Mouse (Mus musculus) mesoderm, embryonic 11.5 days (tissue): ENCODE results near the gene A830018L16Rik.
"Not testable (repeated sequence)": the region's sequence is repeated elsewhere in the genome, so short reads cannot be mapped to it uniquely, and the experiment has no call there.

Experiments used
- DNase-seq: peaks from one replicate; pipeline ENCODE4 v3.0.0-alpha.2; 2012; ENCODE audit warnings: low read depth, low spot score

Gene A830018L16Rik

DNA sequence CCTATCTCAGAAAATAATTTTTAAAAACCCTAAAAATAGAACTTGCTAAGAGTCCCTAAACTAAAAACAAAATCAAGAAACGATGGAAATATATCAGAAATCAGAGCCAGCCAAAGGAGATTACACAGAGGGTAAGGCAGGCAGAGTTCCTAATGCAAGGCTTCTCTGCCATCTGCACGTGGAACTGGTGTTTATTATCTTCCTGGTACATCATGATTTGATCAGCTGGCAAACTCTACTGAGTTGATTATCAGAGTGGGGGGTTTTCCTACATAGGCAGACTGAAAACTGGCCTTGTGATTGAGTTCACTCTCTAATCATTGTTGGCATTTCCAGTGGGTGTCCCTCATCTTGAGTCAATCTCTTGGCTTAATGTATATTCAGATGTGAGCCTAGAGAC is 583.7 kb downstream of the A830018L16Rik start:
- DNase-seq, result no peak

DNA sequence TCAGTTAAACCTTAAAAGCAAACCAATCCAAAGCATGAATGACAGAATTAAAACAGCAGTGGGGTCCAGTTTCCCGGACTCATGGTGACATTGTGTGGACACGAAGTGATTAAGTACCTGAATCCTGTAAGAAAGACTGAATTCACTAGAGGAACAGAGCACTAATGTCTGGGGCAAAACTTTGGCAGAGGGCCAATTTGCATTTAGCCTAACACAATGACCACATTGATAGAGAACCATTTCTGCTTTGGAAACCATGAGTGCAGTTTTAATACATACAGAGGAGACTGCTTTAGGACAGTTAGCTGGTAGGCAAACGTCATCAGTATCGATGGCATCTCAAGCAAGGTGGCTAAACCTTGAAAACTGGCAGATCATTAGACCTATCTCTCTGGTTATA is 586.7 kb downstream of the A830018L16Rik start:
- DNase-seq, result peak; percentile 86

DNA sequence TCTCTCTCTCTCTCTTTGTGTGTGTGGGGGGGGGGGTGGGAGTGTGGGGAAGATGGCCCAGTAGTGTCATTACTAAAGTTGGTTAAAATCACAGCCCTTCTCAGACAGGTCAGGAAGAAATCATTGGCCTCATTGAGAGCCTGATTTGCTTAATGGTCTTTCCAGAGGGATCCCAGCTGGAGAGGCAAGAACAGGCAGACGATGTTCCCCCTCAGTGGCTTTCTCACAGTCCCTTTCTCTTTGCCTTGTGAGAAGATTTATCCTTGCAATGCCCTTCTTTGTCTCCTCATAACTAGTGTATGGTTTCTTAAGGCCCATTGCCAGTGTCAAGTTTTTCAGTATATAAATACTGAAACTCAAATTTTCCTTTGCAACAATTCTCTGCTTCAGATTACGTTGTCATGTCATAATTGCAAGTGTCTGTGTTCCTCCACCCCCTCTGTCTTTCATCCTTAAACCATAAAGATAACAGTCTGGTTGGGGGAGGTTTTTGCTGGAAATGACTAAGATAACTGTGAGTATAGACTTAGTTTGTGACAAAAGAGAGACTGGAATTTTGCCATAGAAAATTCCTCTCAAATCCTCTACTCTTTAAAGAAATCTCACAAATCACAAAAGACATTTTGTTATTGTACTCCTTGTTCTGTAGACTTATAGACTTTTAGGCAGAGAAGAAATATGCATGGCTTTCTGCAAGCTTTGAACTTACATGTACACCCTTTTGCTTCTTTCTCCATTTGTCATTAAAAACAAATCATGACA is 595.1 kb downstream of the A830018L16Rik start:
- DNase-seq, result peak; percentile 21

DNA sequence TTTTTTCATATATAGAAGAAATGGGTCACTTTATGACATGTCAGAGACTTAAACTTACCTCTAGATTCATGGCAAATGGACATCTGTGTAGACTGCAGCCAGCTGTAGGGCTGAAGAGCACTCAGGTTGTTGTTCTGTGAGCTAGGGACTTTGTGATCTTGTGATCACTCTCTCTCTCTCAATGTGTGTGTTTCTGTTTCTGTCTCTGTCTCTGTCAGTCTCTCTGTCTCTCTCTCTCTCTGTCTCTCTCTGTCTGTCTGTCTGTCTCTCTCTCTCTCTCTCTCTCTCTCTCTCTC is 595.6 kb downstream of the A830018L16Rik start:
- no peak for DNase-seq

DNA sequence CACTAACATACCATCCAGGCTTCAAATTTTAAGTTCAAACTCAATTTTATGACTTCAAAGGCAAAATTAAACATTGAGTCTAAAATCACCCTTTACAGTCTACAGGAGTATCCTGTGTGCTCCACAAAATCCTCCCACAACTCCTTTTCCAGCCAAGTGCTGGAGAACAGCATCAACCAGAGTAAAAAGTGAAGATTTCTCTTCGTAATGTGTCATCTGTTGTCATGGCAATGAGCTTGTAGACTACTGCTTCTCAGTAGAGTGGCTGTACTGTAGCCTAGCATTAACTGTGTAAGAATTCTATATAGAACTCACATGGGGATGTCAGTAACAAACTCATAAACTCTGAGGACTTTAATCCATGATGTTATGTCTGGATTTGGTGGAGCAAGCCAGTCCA is 596.7 kb downstream of the A830018L16Rik start:
- no peak for DNase-seq

DNA sequence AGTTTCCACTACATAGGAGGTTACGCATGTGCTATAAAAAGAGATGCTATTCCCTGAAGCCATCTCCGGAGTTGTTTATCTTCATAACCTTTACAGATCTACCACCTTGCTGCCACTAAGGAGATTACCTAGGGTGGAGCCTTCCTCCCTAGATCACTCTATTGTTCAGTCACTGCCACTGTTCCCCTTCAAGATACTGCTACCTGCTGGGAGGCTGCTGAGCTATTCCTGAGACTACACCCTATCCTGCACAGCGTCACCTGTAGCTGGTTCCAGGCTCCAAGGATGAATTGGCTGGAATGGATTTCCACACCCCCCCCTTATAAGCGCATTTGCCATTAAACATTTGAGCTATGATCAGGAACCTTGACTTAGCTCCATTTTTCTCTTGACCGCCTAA is 606.7 kb downstream of the A830018L16Rik start:
- not testable (repeated sequence) for DNase-seq
